Mouse (Mus musculus): Measurements from ENCODE around the gene Tgm1.

GRCm38 (mm10) chr14:55701131-55701530 lies 12.6 kb downstream of the Tgm1 start:
- TF ChIP-seq MAFK (IDR thresholded peaks at IDR 0.05; ENCODE audit: insufficient read depth, low read depth, low read length) (no peak), ZC3H11A (IDR thresholded peaks at IDR 0.05; ENCODE audit: borderline replicate concordance, low read depth, low read length) (no peak), ZNF384 (IDR thresholded peaks at IDR 0.05; ENCODE audit: low read depth, low read length) (no peak), CHD2 (IDR thresholded peaks at IDR 0.05; ENCODE audit: low read depth, low read length) (no peak)
